Mouse (Mus musculus): ENCODE results near the gene Synj2bp. TPM values are rescaled to one million over a fixed set of nuclear protein-coding genes. Genes with fewer than 3 reads are reported as not detected.
A peak's percentile ranks its signal among the peaks of the same experiment; 100 is the strongest.

The Synj2bp gene
- total RNA-seq (2014; rRNA removed; ENCODE audit: low replicate concordance), result 17.2 and 58.7 TPM in 2 replicates
- polyA plus RNA-seq (2015; fragmentation: Nextera tagmentation; extraction: Ambion mirVana), result 25.7 and 26.0 TPM in 2 replicates

- Histone ChIP-seq H3K9ac (replicated peaks; ENCODE audit: low read depth, low read length) (peak within 1 kb of the TSS; percentile 82), H3K4me2 (ENCODE audit: low read depth, low read length) (peak within 1 kb of the TSS; percentile 71), H3K27me3 (ENCODE audit: control insufficient read depth, insufficient read depth, low read length) (no peaks in the 10 kb centered on the region), H3K36me3 (replicated peaks; ENCODE audit: control insufficient read depth, insufficient read depth, low read length) (no peaks in the 10 kb centered on the region), H3K9me3 (replicated peaks; ENCODE audit: control insufficient read depth, low read length) (no peaks in the 10 kb centered on the region), H3K27ac (ENCODE audit: low read depth) (peak within 1 kb of the TSS; percentile 73), H3K4me3 (ENCODE audit: low read depth, low read length) (peak within 1 kb of the TSS; percentile 98), H3K4me1 (ENCODE audit: control insufficient read depth, insufficient read depth) (no peaks in the 10 kb centered on the region; the same call in 1 of the 2 replicates)
- TF ChIP-seq EP300 (IDR thresholded peaks at IDR 0.05; ENCODE audit: low read depth) (no peak), CTCF (IDR thresholded peaks at IDR 0.05; ENCODE audit: low read depth) (no peak)
- ATAC-seq (ENCODE audit: insufficient read depth, low read depth) (peak; percentile 93), DNase-seq (ENCODE audit: low spot score) (peak; percentile 87)
- WGBS, result under 1% methylated on average over 46 of the region's 46 CpGs
Measured at GRCm38 (mm10) chr12:81532316-81533028, at the start of gene Synj2bp, which contains the start of gene Gm20498. Gene Synj2bp, minus strand, starts transcription at chr12:81532911. Gene Gm20498, minus strand, starts transcription at chr12:81532905.

GRCm38 (mm10) chr12:81568374-81568773, 35.7 kb upstream of the Synj2bp start, which contains the start of gene Adam21:
Gene Adam21, minus strand, starts transcription at chr12:81568474.
- Histone ChIP-seq H3K4me1 (ENCODE audit: control insufficient read depth, insufficient read depth) (no peaks in the 10 kb centered on the region), H3K9me3 (replicated peaks; ENCODE audit: control insufficient read depth, low read length) (no peaks in the 10 kb centered on the region), H3K27ac (ENCODE audit: low read depth) (no peak within 1 kb of the TSS), H3K9ac (replicated peaks; ENCODE audit: low read depth, low read length) (no peak within 1 kb of the TSS), H3K36me3 (replicated peaks; ENCODE audit: control insufficient read depth, insufficient read depth, low read length) (no peaks in the 10 kb centered on the region; the same call in 1 of the 2 replicates), H3K27me3 (ENCODE audit: control insufficient read depth, insufficient read depth, low read length) (no peaks in the 10 kb centered on the region), H3K4me2 (ENCODE audit: low read depth, low read length) (no peak within 1 kb of the TSS), H3K4me3 (ENCODE audit: low read depth, low read length) (no peak within 1 kb of the TSS)
- WGBS, result 90% methylated on average over 1 of the region's 1 CpGs
- TF ChIP-seq CTCF (IDR thresholded peaks at IDR 0.05; ENCODE audit: low read depth), result no peak
- TF ChIP-seq EP300 (IDR thresholded peaks at IDR 0.05; ENCODE audit: low read depth), result no peak
- no peak for DNase-seq (ENCODE audit: low spot score)
- no peak for ATAC-seq (ENCODE audit: insufficient read depth, low read depth)

DNA sequence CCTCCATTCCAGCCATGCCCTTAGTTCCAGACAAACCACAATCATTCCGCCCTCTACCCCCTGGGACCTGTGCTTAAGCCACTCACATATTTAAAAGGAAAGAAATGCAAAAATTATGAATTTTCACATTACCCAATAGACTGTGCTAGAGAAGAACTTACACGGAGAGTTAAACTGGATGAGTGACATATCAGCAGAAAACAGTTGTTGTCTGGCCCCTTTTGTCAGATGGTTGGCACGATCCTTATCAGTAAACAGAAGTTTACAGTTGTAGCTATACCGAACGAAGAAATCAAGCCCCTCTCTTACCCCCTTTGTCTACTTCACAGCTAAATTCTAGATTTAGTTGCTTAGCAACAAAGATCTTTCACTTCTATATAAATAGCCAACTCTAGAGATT, 35.2 kb upstream of the Synj2bp start:
- Histone ChIP-seq H3K9ac (replicated peaks; ENCODE audit: low read depth, low read length) (no peak overlapping the region), H3K27ac (ENCODE audit: low read depth) (no peak overlapping the region), H3K4me3 (ENCODE audit: low read depth, low read length) (no peak overlapping the region), H3K4me2 (ENCODE audit: low read depth, low read length) (no peak overlapping the region), H3K27me3 (ENCODE audit: control insufficient read depth, insufficient read depth, low read length) (no peaks in the 10 kb centered on the region), H3K4me1 (ENCODE audit: control insufficient read depth, insufficient read depth) (no peaks in the 10 kb centered on the region), H3K36me3 (replicated peaks; ENCODE audit: control insufficient read depth, insufficient read depth, low read length) (no peaks in the 10 kb centered on the region; the same call in 1 of the 2 replicates), H3K9me3 (replicated peaks; ENCODE audit: control insufficient read depth, low read length) (no peaks in the 10 kb centered on the region)
- DNase-seq (ENCODE audit: low spot score) (no peak), ATAC-seq (ENCODE audit: insufficient read depth, low read depth) (no peak)
- TF ChIP-seq EP300 (IDR thresholded peaks at IDR 0.05; ENCODE audit: low read depth) (no peak), CTCF (IDR thresholded peaks at IDR 0.05; ENCODE audit: low read depth) (no peak)
- WGBS, result 84% methylated on average over 5 of the region's 5 CpGs

- no peak for ATAC-seq (ENCODE audit: insufficient read depth, low read depth)
- no peak overlapping the region for H3K27ac ChIP-seq (ENCODE audit: low read depth)
- no peak overlapping the region for H3K4me3 ChIP-seq (ENCODE audit: low read depth, low read length)
- TF ChIP-seq CTCF (IDR thresholded peaks at IDR 0.05; ENCODE audit: low read depth) (no peak), EP300 (IDR thresholded peaks at IDR 0.05; ENCODE audit: low read depth) (no peak)
- H3K9ac ChIP-seq (replicated peaks; ENCODE audit: low read depth, low read length), result no peak overlapping the region
- DNase-seq (ENCODE audit: low spot score), result no peak
- no peak overlapping the region for H3K4me2 ChIP-seq (ENCODE audit: low read depth, low read length)
- 81% methylated on average over 3 of the region's 3 CpGs for WGBS
- H3K9me3 ChIP-seq (replicated peaks; ENCODE audit: control insufficient read depth, low read length), result no peaks in the 10 kb centered on the region
- no peaks in the 10 kb centered on the region for H3K4me1 ChIP-seq (ENCODE audit: control insufficient read depth, insufficient read depth)
- H3K36me3 ChIP-seq (replicated peaks; ENCODE audit: control insufficient read depth, insufficient read depth, low read length), result no peaks in the 10 kb centered on the region
- no peaks in the 10 kb centered on the region for H3K27me3 ChIP-seq (ENCODE audit: control insufficient read depth, insufficient read depth, low read length)
Measured at GRCm38 (mm10) chr12:81564173-81564572, 31.5 kb upstream of the Synj2bp start.

DNA sequence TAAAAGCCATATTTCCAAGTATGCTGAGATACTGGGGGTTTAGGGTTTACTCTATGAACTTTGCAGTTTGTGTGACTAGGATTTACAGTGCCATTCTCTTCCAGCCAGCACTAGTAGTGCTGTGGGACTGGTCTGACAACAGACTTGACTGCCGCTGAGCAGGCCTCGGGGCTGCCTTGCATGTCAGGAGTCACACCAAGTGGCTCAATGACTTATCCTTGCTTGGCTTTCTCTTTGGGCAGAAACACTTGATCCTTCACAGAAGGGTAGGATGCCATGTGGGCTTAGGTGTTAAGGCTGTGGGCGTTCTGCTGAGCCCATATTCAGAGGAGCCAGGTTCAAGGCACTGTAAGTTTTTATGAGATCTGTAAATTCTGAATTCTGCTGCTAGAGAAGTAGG, 16.6 kb upstream of the Synj2bp start:
- Histone ChIP-seq H3K27ac (ENCODE audit: low read depth) (no peak overlapping the region), H3K27me3 (ENCODE audit: control insufficient read depth, insufficient read depth, low read length) (no peaks in the 10 kb centered on the region), H3K4me1 (ENCODE audit: control insufficient read depth, insufficient read depth) (no peaks in the 10 kb centered on the region), H3K36me3 (replicated peaks; ENCODE audit: control insufficient read depth, insufficient read depth, low read length) (no peaks in the 10 kb centered on the region), H3K4me3 (ENCODE audit: low read depth, low read length) (no peak overlapping the region), H3K9me3 (replicated peaks; ENCODE audit: control insufficient read depth, low read length) (no peaks in the 10 kb centered on the region), H3K9ac (replicated peaks; ENCODE audit: low read depth, low read length) (no peak overlapping the region), H3K4me2 (ENCODE audit: low read depth, low read length) (no peak overlapping the region)
- DNase-seq (ENCODE audit: low spot score) (no peak), ATAC-seq (ENCODE audit: insufficient read depth, low read depth) (no peak)
- TF ChIP-seq EP300 (IDR thresholded peaks at IDR 0.05; ENCODE audit: low read depth) (no peak), CTCF (IDR thresholded peaks at IDR 0.05; ENCODE audit: low read depth) (no peak)
- 76% methylated on average over 3 of the region's 3 CpGs for WGBS
